Mouse (Mus musculus) gastrocnemius, adult 18-20 months (tissue): ENCODE results near the gene Lix1l. TPM values are rescaled to one million over a fixed set of nuclear protein-coding genes. Genes with fewer than 3 reads are reported as not detected.
A peak's percentile ranks its signal among the peaks of the same experiment; 100 is the strongest.
"Not testable (repeated sequence)": the region's sequence is repeated elsewhere in the genome, so short reads cannot be mapped to it uniquely, and the experiment has no call there.

Experiments used
- DNase-seq: peaks from one replicate; pipeline ENCODE4 v3.0.0; 2021; ENCODE audit warnings: low spot score
- total RNA-seq, 2 experiments: library from RNA; stranded (reverse); gene quantifications; 2 replicates each; pipeline ENCODE4 v1.2.3; 2021

Gene Lix1l
- total RNA-seq, 2 experiments from 2014 or later = 4.2 to 7.6 TPM

GRCm38 (mm10) chr3:96581771-96582515 lies 19.0 kb upstream of the Lix1l start:
- no peak for DNase-seq

DNA sequence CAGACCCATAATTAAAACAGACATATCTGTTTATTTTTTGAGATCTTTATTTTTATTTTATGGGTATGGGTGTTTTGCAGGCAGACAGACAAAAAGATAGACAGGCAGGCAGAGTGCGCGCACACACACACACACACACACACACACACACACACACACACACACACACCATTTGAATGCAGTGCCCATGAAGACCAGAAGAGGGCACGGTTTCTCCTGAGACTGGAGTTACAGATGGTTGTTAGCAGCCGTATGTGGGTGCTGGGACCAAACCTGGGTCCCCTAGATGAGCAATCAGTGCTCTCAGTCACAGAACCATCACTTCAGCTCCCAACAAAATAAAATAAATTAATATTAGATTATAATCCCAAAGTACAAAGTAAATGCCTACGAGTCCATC lies 17.6 kb upstream of the Lix1l start:
- DNase-seq = no peak

- no peak for DNase-seq
Measured at GRCm38 (mm10) chr3:96590657-96591056, 10.3 kb upstream of the Lix1l start.

DNA sequence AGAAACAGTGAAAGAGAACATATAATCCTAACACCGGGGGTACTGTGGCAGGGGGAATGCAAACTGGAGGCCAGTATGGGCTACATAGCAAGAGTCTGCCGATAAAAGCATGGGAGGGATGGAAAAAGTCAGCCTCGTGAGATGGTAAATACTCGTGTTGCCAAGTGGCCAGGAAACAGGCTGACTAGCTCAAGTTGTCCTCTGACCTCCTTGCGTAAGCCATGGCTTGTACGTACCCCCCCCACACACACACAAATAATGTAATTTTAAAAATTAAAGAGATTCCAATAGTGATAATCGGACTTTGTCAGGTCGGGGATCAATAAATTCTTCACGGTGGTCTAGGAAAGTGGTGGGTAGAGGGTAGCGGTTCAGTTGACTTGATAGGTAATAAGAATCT lies 7.6 kb upstream of the Lix1l start:
- peak; percentile 57 for DNase-seq

- DNase-seq = peak; percentile 96
Measured at GRCm38 (mm10) chr3:96593790-96594560, 7.0 kb upstream of the Lix1l start, which contains the start of gene Polr3gl. TSS of gene Polr3gl (minus strand) at chr3:96594181.

- no peak for DNase-seq
Measured at GRCm38 (mm10) chr3:96594851-96595250, 6.1 kb upstream of the Lix1l start.

DNA sequence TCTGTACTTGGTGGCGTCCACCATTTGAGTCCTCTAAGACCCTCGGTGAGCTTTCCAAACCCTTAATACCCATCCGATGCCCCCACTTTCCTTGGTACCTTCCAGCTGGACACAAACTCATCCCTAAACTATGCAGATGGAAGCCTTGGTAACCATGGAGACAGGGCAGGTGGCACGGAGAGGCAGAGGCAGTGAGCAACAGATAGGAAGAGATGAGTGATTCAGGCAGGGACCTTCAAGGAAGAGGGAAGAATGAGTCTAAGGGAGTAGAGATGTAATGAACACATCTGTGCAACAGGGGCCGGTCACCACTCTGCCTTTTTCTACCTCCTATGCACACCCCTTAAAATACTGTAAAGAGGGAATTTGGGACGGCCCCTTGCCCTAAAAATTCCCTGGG lies 5.3 kb upstream of the Lix1l start:
- DNase-seq = no peak

GRCm38 (mm10) chr3:96596228-96596707 lies 4.7 kb upstream of the Lix1l start, which contains the start of gene Ankrd34a:
TSS of gene Ankrd34a (plus strand) at chr3:96596636.
- DNase-seq = peak; percentile 66

DNA sequence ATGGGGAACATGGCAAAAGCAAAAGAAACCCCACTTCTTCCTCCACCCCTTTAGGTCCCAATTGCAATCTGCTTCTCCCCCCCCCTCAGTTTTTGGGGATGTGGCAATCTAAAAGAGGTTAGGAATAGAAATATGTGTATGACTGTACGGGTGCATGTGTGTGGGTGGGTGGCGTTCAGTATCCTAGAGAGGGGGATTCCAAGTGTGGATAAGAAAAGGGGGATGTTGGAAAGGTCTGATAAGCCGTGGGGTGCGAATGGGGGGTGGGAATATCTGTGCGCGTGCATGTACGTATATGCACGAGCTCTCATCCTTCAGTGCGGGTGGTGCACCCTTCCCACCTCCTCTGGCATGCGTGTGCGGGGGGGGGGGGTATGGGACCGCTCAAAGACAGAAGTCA lies 4.1 kb upstream of the Lix1l start:
- no peak for DNase-seq

DNA sequence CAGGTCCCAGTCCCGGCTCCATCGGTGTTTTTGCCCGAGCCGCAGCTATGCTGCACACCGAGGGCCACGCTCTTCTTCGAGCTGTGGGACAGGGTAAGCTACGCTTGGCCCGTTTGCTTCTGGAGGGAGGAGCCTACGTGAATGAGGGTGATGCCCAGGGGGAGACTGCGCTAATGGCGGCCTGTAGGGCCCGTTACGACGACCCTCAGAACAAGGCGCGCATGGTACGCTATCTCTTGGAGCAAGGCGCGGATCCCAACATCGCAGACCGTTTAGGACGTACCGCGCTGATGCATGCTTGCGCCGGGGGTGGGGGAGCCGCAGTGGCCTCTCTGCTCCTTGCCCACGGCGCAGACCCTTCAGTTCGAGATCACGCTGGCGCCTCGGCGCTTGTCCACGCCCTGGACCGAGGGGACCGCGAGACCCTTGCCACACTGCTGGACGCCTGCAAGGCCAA lies 3.5 kb upstream of the Lix1l start:
- DNase-seq = no peak

GRCm38 (mm10) chr3:96598156-96599068 lies 2.5 kb upstream of the Lix1l start:
- peak; percentile 64 for DNase-seq

DNA sequence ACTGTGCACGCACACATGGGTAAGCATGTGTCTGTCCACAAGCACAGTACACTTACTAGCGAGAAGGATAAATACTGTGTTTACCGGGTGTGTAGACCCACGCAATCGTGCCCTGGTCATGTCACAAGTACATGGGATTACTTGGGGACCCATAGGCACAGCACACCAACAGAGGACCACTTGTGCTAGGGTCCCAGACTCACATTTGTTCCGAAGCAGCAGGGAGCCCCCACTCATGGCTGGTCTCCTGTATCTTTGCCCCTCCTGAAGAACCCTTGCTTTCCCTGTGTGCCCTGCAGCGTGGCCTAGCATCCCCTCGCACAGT lies 1.9 kb upstream of the Lix1l start:
- DNase-seq = no peak

DNA sequence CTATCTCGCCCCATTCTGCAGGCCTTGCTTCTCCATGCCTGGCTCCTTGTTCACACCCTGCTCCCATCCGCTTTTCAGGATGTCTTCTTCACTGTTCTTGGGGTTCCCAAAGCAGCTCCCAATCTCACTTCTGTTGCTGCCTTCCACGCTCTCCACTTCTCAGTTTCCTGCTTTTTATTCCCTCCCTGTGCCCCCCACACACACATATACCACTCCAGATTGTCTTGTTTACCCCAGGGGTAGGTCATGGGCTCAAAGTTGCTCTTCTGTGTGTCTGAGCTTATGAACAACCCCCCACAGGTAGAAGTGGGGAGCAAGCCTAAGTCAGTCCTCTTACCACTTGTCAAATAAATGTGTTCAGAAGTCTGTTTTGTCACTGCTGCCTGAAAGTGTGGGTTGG lies 1.5 kb upstream of the Lix1l start:
- no peak for DNase-seq

- peak; percentile 63 for DNase-seq
Measured at GRCm38 (mm10) chr3:96601251-96601787, 370 bp downstream of the Lix1l start.

- no peak for DNase-seq
Measured at GRCm38 (mm10) chr3:96601941-96602703, 1.2 kb downstream of the Lix1l start.

DNA sequence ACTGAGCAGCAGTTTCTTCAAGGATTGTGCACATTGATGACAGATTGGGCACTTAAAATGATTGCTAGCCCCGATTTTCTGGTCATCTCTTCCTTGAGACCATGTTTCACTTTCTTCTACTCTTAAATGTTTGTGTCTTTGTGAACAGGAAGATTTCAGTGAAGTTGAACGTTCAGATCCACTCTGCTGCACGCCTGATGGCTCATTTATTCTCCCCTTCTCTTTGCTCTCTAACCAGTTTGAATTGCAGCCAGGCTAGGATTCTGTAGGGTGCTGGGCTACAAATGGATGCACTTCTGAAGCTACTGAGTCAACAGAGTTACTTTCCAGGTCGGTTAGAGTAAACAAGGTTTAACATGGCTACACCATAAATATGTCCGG lies 1.7 kb downstream of the Lix1l start:
- DNase-seq = no peak

DNA sequence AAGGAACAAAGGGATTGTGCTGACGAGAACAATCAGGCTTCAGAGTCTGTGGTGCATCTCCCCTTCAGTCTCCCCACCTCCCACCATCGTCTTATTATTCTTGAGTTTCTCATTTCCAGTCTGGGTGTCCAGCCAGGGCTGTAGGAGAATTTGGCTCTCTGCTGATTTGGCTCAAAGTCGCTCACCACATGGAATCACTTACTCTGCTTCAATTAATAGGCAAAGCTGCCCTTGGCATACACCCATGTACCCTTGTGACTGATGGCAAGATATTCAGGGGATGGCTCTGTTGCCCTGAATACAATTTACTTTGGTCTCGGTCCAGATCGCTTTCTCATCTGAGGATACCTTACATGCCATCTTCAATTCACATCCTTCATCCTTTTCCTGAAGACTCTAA lies 2.4 kb downstream of the Lix1l start:
- no peak for DNase-seq

DNA sequence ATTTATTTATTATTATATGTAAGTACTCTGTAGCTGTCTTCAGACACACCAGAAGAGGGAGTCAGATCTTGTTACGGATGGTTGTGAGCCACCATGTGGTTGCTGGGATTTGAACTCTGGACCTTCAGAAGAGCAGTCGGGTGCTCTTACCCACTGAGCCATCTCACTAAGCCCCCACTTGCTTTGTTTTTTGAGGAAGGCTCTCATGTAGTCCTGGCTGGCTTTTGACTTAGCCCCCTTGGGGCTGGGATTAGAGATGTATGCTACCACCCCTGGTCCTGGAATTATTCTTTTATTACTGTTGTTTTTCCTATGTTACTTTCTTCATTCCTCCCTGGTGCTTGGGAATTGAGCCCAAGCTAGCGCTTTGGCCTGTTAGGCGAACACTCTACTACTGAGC lies 5.1 kb downstream of the Lix1l start:
- not testable (repeated sequence) for DNase-seq

DNA sequence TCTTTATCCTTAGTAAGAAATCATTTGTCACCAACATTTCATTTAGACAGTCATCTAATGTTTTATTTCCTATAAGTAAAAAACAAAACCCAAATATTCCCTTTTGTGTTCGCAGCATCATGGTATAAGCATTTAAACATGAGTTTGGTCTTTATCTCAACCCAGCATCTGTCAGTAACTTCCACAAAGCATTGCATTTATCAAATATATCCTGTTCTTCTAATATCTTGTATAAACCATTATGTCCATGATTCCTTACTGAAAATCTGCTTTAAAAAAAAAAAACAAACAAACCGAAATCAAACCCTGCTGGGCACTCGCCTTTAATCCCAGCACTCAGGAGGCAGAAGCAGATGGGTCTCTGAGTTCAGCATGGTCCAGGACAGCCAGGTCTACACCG lies 5.7 kb downstream of the Lix1l start:
- no peak for DNase-seq

- DNase-seq = no peak
Measured at GRCm38 (mm10) chr3:96617941-96618340, 17.0 kb downstream of the Lix1l start.

DNA sequence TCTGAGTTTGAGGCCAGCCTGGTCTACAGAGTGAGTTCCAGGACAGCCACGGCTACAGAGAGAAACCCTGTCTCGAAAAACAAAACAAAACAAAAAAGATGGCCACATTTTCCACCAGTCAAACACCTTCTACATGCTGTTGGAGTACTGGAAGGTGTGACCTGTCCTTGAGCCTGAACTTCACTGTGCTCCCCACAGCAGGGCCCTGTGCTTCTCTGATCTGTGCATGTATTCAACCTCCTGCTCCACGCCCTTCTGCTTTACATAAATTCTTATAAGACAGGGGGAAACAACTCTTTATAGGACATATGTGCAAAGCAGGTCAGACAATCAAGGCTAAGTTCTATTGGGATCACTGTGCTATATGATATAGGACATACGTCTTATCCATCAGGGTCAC lies 22.3 kb downstream of the Lix1l start:
- no peak for DNase-seq
